21 mouse cellular contexts compared by ENCODE assay signal in genomic region chr5:138888749-138889148, GRCm38 (mm10).
DNase-seq lines count a peak whose midpoint lies in the region; ATAC-seq lines count a peak whose summit lies in the region.
"Had no signal": no experiment of that assay in that cellular context is flagged by ENCODE, and none has a peak within 500 bp of the region (broad histone marks: within the 10 kb centered on the region; RNA-seq: fewer than 3 reads in every experiment).

No protein-coding gene starts in this region.

- H3K36me3 ChIP-seq in kidney, embryonic 15.5 days = no peaks in the 10 kb centered on the region
- no peaks in the 10 kb centered on the region for H3K36me3 ChIP-seq in hindbrain, embryonic 10.5 days
- H3K36me3 ChIP-seq: heart, embryonic 13.5 days; hindbrain, embryonic 13.5 days; limb, embryonic 10.5 days; liver, embryonic 12.5 days; midbrain, embryonic 12.5 days; neural tube, embryonic 15.5 days had no signal

- no peak overlapping the region for H3K9ac ChIP-seq in kidney, embryonic 15.5 days
- H3K9ac ChIP-seq: heart, embryonic 13.5 days; hindbrain, embryonic 13.5 days; liver, embryonic 12.5 days; midbrain, embryonic 12.5 days; neural tube, embryonic 15.5 days had no signal

- H3K4me2 ChIP-seq in kidney, embryonic 15.5 days = no peak overlapping the region
- H3K4me2 ChIP-seq: heart, embryonic 13.5 days; hindbrain, embryonic 13.5 days; liver, embryonic 12.5 days; midbrain, embryonic 12.5 days; neural tube, embryonic 15.5 days had no signal

- no peak for ATAC-seq in kidney, embryonic 15.5 days (replicated peaks; ENCODE audit: low FRiP score)
- ATAC-seq: intestine, embryonic 16.5 days; liver, embryonic 12.5 days had no signal

- H3K4me1 ChIP-seq in kidney, embryonic 15.5 days = 0 out of 2 replicates have a peak, but pooled peaks cover 4% of the 10 kb centered on the region
- H3K4me1 ChIP-seq in hindbrain, embryonic 10.5 days (replicated peaks) = no peaks in the 10 kb centered on the region
- H3K4me1 ChIP-seq: hindbrain, embryonic 13.5 days; limb, embryonic 10.5 days; liver, embryonic 12.5 days; midbrain, embryonic 12.5 days; neural tube, embryonic 15.5 days had no signal

- peak; percentile 19 for DNase-seq in adrenal gland, adult 2 months
- no peak for DNase-seq in adrenal gland, adult 18-20 months (ENCODE audit: low spot score in 2 of 2)
- DNase-seq in kidney, adult 18-20 months = peak; percentile 36
- peak; percentile 38 for DNase-seq in kidney, postnatal 10 days
- DNase-seq in lung, postnatal 4 days = peak; percentile 23 to 59
- DNase-seq in layer of hippocampus, adult 9-11 months = no peak
- no peak for DNase-seq in hindbrain, embryonic 10.5 days (ENCODE audit: low spot score)
- DNase-seq: adrenal gland, adult 8-10 months; cerebellum, adult 18-20 months; retina, postnatal 1 day; thymus, adult 2 months had no signal

- no peak overlapping the region for H3K27ac ChIP-seq in kidney, embryonic 15.5 days
- no peak overlapping the region for H3K27ac ChIP-seq in hindbrain, embryonic 10.5 days
- H3K27ac ChIP-seq: heart, embryonic 13.5 days; hindbrain, embryonic 13.5 days; limb, embryonic 10.5 days; liver, embryonic 12.5 days; macrophage; midbrain, embryonic 12.5 days; neural tube, embryonic 15.5 days had no signal

- H3K27me3 ChIP-seq in kidney, embryonic 15.5 days = no peaks in the 10 kb centered on the region
- no peaks in the 10 kb centered on the region; the same call in 1 of the 2 replicates for H3K27me3 ChIP-seq in hindbrain, embryonic 10.5 days (ENCODE audit: insufficient read depth, poor library complexity, severe bottlenecking)
- H3K27me3 ChIP-seq: CH12.LX; midbrain, embryonic 12.5 days; neural tube, embryonic 15.5 days had no signal

- H3K4me3 ChIP-seq in kidney, embryonic 15.5 days (replicated peaks) = no peak overlapping the region
- H3K4me3 ChIP-seq in hindbrain, embryonic 10.5 days = no peak overlapping the region
- H3K4me3 ChIP-seq: heart, embryonic 13.5 days; hindbrain, embryonic 13.5 days; limb, embryonic 10.5 days; liver, embryonic 12.5 days; midbrain, embryonic 12.5 days; neural tube, embryonic 15.5 days had no signal

- WGBS in kidney, embryonic 15.5 days = 58% methylated on average over 9 of the region's 9 CpGs
- 65% methylated on average over 9 of the region's 9 CpGs for WGBS in hindbrain, embryonic 10.5 days

- H3K9me3 ChIP-seq in kidney, embryonic 15.5 days (replicated peaks) = no peaks in the 10 kb centered on the region
- no peaks in the 10 kb centered on the region for H3K9me3 ChIP-seq in hindbrain, embryonic 10.5 days
- H3K9me3 ChIP-seq: hindbrain, embryonic 13.5 days; limb, embryonic 10.5 days; liver, embryonic 12.5 days; midbrain, embryonic 12.5 days; neural tube, embryonic 15.5 days had no signal

Comparison
In these comparisons a context has a peak if more than half of its experiments do, and no peak if none do; other contexts are left out.
1. DNase-seq: peak in adrenal gland, adult 2 months (single experiment), kidney, adult 18-20 months (single experiment), kidney, postnatal 10 days (single experiment) and lung, postnatal 4 days (2 of 2); none in adrenal gland, adult 18-20 months (0 of 2), layer of hippocampus, adult 9-11 months (single experiment) and hindbrain, embryonic 10.5 days (single experiment).